ENCODE assay signal across 8 mouse cellular contexts in the genomic region with DNA sequence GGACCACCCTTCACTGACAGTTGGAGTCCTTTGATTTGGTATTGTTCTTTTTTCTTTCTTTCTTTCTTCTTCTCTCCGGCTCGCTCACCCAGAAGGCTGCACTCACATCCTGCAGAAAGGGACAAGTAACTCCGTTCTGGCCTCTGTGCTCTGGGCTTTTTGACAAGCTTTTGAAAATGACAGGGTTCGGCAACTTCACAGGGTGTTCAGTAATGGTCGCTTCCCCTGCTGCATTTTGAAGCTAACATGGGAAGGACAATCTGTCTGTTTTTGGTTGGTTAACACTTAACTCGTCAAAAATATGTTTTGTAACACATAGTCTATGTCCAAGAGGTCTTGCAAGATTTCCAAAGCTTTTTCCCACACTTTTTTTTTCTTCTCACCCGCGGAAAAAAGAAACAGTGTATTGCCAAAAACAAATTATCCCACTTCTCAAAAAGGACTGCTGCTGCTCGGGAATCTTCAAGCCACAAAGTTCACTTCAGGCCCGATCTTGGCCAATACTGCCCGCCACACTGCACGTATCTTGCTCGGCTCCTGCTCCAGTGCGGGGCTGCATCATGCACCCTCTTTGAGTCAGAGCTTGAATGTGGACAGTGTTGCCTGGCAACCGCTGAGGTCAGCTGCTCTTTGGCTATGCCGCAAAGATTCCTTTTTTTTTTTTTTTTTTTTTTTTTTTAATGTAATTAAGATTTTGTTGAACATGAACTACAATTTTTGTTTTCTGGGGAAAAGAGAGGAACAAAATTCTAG.
DNase-seq lines count a peak whose midpoint lies in the region; ATAC-seq and TF ChIP-seq lines count a peak whose summit lies in the region.

No protein-coding gene starts in this region.

- no peak overlapping the region for H3K4me3 ChIP-seq in C2C12 (ENCODE audit: insufficient read depth, poor library complexity, severe bottlenecking)
- H3K4me3 ChIP-seq in embryonic facial prominence, embryonic 12.5 days, result no peak overlapping the region
- no peak overlapping the region for H3K4me3 ChIP-seq in hindbrain, embryonic 16.5 days (ENCODE audit: low read length)
- H3K4me3 ChIP-seq in intestine, postnatal 0 days (ENCODE audit: low read depth, low read length), result no peak overlapping the region

- intact Hi-C loops in gastrocnemius, postnatal 36 days (cut with DNase I), result no loop called here

- no peaks in the 10 kb centered on the region for H3K79me3 ChIP-seq in C2C12 (ENCODE audit: low read depth)

- no peaks in the 10 kb centered on the region for H3K4me1 ChIP-seq in embryonic facial prominence, embryonic 12.5 days
- no peaks in the 10 kb centered on the region for H3K4me1 ChIP-seq in hindbrain, embryonic 16.5 days (ENCODE audit: control insufficient read depth, insufficient read depth, low read depth, low read length)
- no peaks in the 10 kb centered on the region for H3K4me1 ChIP-seq in intestine, postnatal 0 days (replicated peaks; ENCODE audit: control insufficient read depth, insufficient read depth, low read length)

- H3K9me3 ChIP-seq in embryonic facial prominence, embryonic 12.5 days, result no peaks in the 10 kb centered on the region
- H3K9me3 ChIP-seq in hindbrain, embryonic 16.5 days (ENCODE audit: control insufficient read depth, low read length), result no peaks in the 10 kb centered on the region
- no peaks in the 10 kb centered on the region for H3K9me3 ChIP-seq in intestine, postnatal 0 days (ENCODE audit: control insufficient read depth)

- DNase-seq in frontal cortex, postnatal 36 days (ENCODE audit: low spot score in 2 of 2), result peak; percentile 11 to 24
- DNase-seq in frontal cortex, postnatal 14 days (ENCODE audit: low spot score in 2 of 2), result no peak
- peak; percentile 59 for DNase-seq in retina, embryonic 14.5 days (ENCODE audit: low spot score)
- no peak for DNase-seq in gastrocnemius, postnatal 36 days

- no peak overlapping the region for H3K9ac ChIP-seq in embryonic facial prominence, embryonic 12.5 days
- H3K9ac ChIP-seq in hindbrain, embryonic 16.5 days (ENCODE audit: low read depth, low read length), result no peak overlapping the region
- H3K9ac ChIP-seq in intestine, postnatal 0 days (ENCODE audit: low read depth, low read length), result no peak overlapping the region

- WGBS in embryonic facial prominence, embryonic 12.5 days, result 68% methylated on average over 16 of the region's 16 CpGs
- 37% methylated on average over 16 of the region's 16 CpGs for WGBS in hindbrain, embryonic 16.5 days
- 57% methylated on average over 16 of the region's 16 CpGs for WGBS in intestine, postnatal 0 days

- no peaks in the 10 kb centered on the region for H3K79me2 ChIP-seq in C2C12 (ENCODE audit: control insufficient read depth, insufficient read depth)

- H3K27ac ChIP-seq in embryonic facial prominence, embryonic 12.5 days, result no peak overlapping the region
- no peak overlapping the region for H3K27ac ChIP-seq in hindbrain, embryonic 16.5 days (ENCODE audit: low read depth, low read length)
- no peak overlapping the region for H3K27ac ChIP-seq in intestine, postnatal 0 days (ENCODE audit: low read depth, low read length)

- ATAC-seq in embryonic facial prominence, embryonic 12.5 days (ENCODE audit: insufficient number of reproducible peaks, insufficient read depth, low FRiP score, low TSS enrichment), result 0 out of 2 replicates have a peak, but pooled peaks have one; percentile 75
- ATAC-seq in hindbrain, embryonic 16.5 days, result peak; percentile 89
- ATAC-seq in intestine, postnatal 0 days, result no peak

- no peaks in the 10 kb centered on the region for H3K27me3 ChIP-seq in C2C12 (ENCODE audit: control insufficient read depth, insufficient read depth, insufficient read length)
- H3K27me3 ChIP-seq in embryonic facial prominence, embryonic 12.5 days, result no peaks in the 10 kb centered on the region
- no peaks in the 10 kb centered on the region for H3K27me3 ChIP-seq in hindbrain, embryonic 16.5 days (replicated peaks; ENCODE audit: control insufficient read depth, insufficient read depth, low read length)
- no peaks in the 10 kb centered on the region for H3K27me3 ChIP-seq in intestine, postnatal 0 days (replicated peaks; ENCODE audit: control insufficient read depth, insufficient read depth, low read length)

- TF ChIP-seq CTCF in C2C12 (IDR thresholded peaks at IDR 0.05; ENCODE audit: control insufficient read depth, insufficient read depth, insufficient read length), result no peak
- TF ChIP-seq CTCF in intestine, postnatal 0 days (IDR thresholded peaks at IDR 0.05; ENCODE audit: low read depth), result no peak

- H3K4me2 ChIP-seq in embryonic facial prominence, embryonic 12.5 days (replicated peaks), result no peak overlapping the region
- H3K4me2 ChIP-seq in hindbrain, embryonic 16.5 days (ENCODE audit: low read length), result peak overlapping the region; percentile 26
- H3K4me2 ChIP-seq in intestine, postnatal 0 days (replicated peaks; ENCODE audit: low read depth), result no peak overlapping the region

- peak overlapping the region; percentile 18 for H3ac ChIP-seq in C2C12 (ENCODE audit: control insufficient read depth, insufficient read length, low read depth)

- H3K36me3 ChIP-seq in C2C12 (ENCODE audit: control insufficient read depth, insufficient read depth), result no peaks in the 10 kb centered on the region
- H3K36me3 ChIP-seq in embryonic facial prominence, embryonic 12.5 days, result no peaks in the 10 kb centered on the region
- no peaks in the 10 kb centered on the region for H3K36me3 ChIP-seq in hindbrain, embryonic 16.5 days (ENCODE audit: control insufficient read depth, insufficient read depth, low read length)
- no peaks in the 10 kb centered on the region for H3K36me3 ChIP-seq in intestine, postnatal 0 days (ENCODE audit: control insufficient read depth, insufficient read depth)

TF ChIP-seq in C2C12, 6 proteins besides CTCF, POLR2A, EP300 and RAD21:
- peak; percentile 23 for TF ChIP-seq MYOD1 (IDR thresholded peaks at IDR 0.05; ENCODE audit: control insufficient read depth, insufficient read length, low read depth)
- TF ChIP-seq FOSL1 (IDR thresholded peaks at IDR 0.05; ENCODE audit: insufficient read depth, low read length, poor library complexity, severe bottlenecking), result no peak
- no peak for TF ChIP-seq CEBPB (IDR thresholded peaks at IDR 0.05; ENCODE audit: low read depth)
- peak; percentile 50 for TF ChIP-seq USF1 (IDR thresholded peaks at IDR 0.05; ENCODE audit: low read depth)

Comparison
In these comparisons a context has a peak if more than half of its experiments do, and no peak if none do; other contexts are left out.
1. DNase-seq: peak in frontal cortex, postnatal 36 days (2 of 2) and retina, embryonic 14.5 days (single experiment); none in frontal cortex, postnatal 14 days (0 of 2) and gastrocnemius, postnatal 36 days (0 of 2).